Mouse (Mus musculus) heart, postnatal 0 days (tissue): ENCODE results near the gene Synm. TPM values are rescaled to one million over a fixed set of nuclear protein-coding genes. Genes with fewer than 3 reads are reported as not detected.
A peak's percentile ranks its signal among the peaks of the same experiment; 100 is the strongest.

ENCODE experiments used
- ATAC-seq: fragments of 200-750 bp; cut with Nextera tagmentation; 2 replicates; pipeline ENCODE4 v1.8.0; 2017; ENCODE audit warnings: low read depth, moderate number of reproducible peaks, moderate library complexity; ENCODE audit not compliant: insufficient read depth
- DNase-seq: peaks from one replicate; pipeline ENCODE4 v3.0.0-alpha.2; 2016; ENCODE audit warnings: low spot score
- H3K27ac ChIP-seq: fragments of 300-500 bp; sonication (generic); 2 replicates; pipeline ENCODE4 v1.5.1; 2014; ENCODE audit warnings: low read depth, mild to moderate bottlenecking
- H3K27me3 ChIP-seq: fragments of 300-500 bp; sonication (generic); 2 replicates; pipeline ENCODE4 v1.6.1; 2014; ENCODE audit warnings: low read length, mixed read lengths; ENCODE audit not compliant: control insufficient read depth, insufficient read depth
- H3K36me3 ChIP-seq: fragments of 300-500 bp; sonication (generic); replicated peaks from 2 replicates; pipeline ENCODE4 v1.6.1; 2014; ENCODE audit warnings: low read length, mixed read lengths; ENCODE audit not compliant: control insufficient read depth, insufficient read depth
- H3K4me1 ChIP-seq: fragments of 300-500 bp; sonication (generic); 2 replicates; pipeline ENCODE4 v1.6.1; 2014; ENCODE audit warnings: antibody characterized with exemption; ENCODE audit not compliant: control insufficient read depth, insufficient read depth
- H3K4me2 ChIP-seq: fragments of 300-500 bp; sonication (generic); 2 replicates; pipeline ENCODE4 v1.6.1; 2014; ENCODE audit warnings: low read depth, mild to moderate bottlenecking, low read length, moderate library complexity
- H3K4me3 ChIP-seq: fragments of 300-500 bp; sonication (generic); 2 replicates; pipeline ENCODE4 v1.5.1; 2014; ENCODE audit warnings: low read depth, low read length
- H3K9ac ChIP-seq: fragments of 300-500 bp; sonication (generic); replicated peaks from 2 replicates; pipeline ENCODE4 v1.6.1; 2014; ENCODE audit warnings: low read depth, low read length, mixed read lengths
- H3K9me3 ChIP-seq: fragments of 300-500 bp; sonication (generic); replicated peaks from 2 replicates; pipeline ENCODE4 v1.6.1; 2016; ENCODE audit warnings: low read length; ENCODE audit not compliant: control insufficient read depth
- CTCF ChIP-seq: IDR thresholded peaks from 2 replicates; pipeline ENCODE4 v1.5.1; 2016; ENCODE audit warnings: antibody characterized with exemption, control low read depth, low read depth
- EP300 ChIP-seq: IDR thresholded peaks from 2 replicates; pipeline ENCODE4 v1.6.1; 2016; ENCODE audit warnings: antibody characterized with exemption, low read depth
- WGBS: fragments of 180-500 bp; shearing (Covaris S2); extraction: QIAGEN DNeasy Blood & Tissue Kit; methylation state at CpG from one replicate; pipeline ENCODE4 v1.1.7; 2014; 5-methylcytosine and 5-hydroxymethylcytosine counted together
- polyA plus RNA-seq: library from polyadenylated mRNA; unstranded; fragments of >200 nt; fragmentation: Nextera tagmentation; extraction: Ambion mirVana; gene quantifications from 2 replicates; pipeline ENCODE4 v1.2.1, GENCODE M21; 2015
- total RNA-seq: library from RNA; depleted of rRNA; stranded (reverse); fragments of >200 nt; gene quantifications from 2 replicates; pipeline ENCODE4 v1.2.3, GENCODE M21; 2014; ENCODE audit warnings: low replicate concordance; rRNA removed

Synm gene
- total RNA-seq, result 0.43 and 17.2 TPM in 2 replicates
- polyA plus RNA-seq, result 1.1 and 1.5 TPM in 2 replicates

DNA sequence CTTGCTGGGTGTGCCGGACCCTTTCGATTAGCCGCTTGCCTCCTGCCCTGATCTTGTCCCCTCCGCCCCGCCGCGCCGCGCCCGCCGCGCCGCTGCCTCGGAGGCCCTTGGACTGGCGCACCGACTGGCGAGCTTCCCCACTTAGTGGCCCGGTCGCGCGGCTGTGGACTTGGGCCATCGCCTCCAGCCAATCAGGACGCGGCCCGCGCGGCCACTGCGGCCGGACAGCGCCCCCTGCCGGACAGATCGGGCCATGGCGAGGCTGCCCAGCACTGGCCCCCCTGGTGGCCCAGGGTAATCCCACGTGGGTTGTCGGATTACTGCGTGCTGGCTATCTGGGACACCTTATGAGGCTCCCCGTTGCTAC is at the start of gene Synm:
Gene Synm (minus strand): TSS at position 114 of the 367 bp plus-strand sequence.
- WGBS, result under 1% methylated on average over 37 of the region's 37 CpGs
- TF ChIP-seq EP300 (no peak), CTCF (peak; percentile 96)
- DNase-seq (peak; percentile 78), ATAC-seq (peak; percentile 92)
- peaks cover 6% of the 10 kb centered on the region for H3K4me1 ChIP-seq
- no peaks in the 10 kb centered on the region for H3K9me3 ChIP-seq
- H3K27me3 ChIP-seq, result peaks cover 24% of the 10 kb centered on the region
- H3K27ac ChIP-seq, result no peak within 1 kb of the TSS
- H3K9ac ChIP-seq, result peak within 1 kb of the TSS; percentile 36; the same call in 1 of the 2 replicates
- peak within 1 kb of the TSS; percentile 50 for H3K4me3 ChIP-seq
- H3K36me3 ChIP-seq, result no peaks in the 10 kb centered on the region
- peak within 1 kb of the TSS; percentile 91 for H3K4me2 ChIP-seq

DNA sequence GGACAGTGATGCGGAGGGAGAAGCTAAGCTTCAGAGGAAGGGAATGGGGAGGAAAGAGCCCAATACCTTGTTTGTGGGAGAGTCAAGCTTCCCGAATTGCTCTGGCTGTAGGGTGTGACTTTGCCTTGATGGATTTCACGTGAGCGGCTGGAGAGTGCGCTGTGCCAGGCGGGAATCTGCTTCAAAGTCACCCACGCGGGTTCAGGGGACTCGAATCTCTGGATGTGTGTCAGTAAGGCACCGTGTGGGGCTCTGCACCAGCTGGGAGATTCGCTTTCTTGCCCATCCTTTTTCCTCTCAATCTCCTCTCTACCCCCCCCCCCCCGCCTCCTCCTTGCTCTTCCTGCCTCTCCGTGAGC is 44.3 kb upstream of the Synm start:
- H3K27me3 ChIP-seq, result no peaks in the 10 kb centered on the region
- H3K4me3 ChIP-seq, result peak overlapping the region; percentile 33
- H3K4me1 ChIP-seq, result peaks cover 7% of the 10 kb centered on the region
- no peaks in the 10 kb centered on the region for H3K36me3 ChIP-seq
- no peak for TF ChIP-seq EP300
- no peak for TF ChIP-seq CTCF
- no peak overlapping the region for H3K27ac ChIP-seq
- DNase-seq (no peak), ATAC-seq (no peak)
- H3K9ac ChIP-seq, result no peak overlapping the region; the same call in 1 of the 2 replicates
- 13% methylated on average over 12 of the region's 13 CpGs for WGBS
- H3K4me2 ChIP-seq, result peak overlapping the region; percentile 57
- H3K9me3 ChIP-seq, result no peaks in the 10 kb centered on the region

DNA sequence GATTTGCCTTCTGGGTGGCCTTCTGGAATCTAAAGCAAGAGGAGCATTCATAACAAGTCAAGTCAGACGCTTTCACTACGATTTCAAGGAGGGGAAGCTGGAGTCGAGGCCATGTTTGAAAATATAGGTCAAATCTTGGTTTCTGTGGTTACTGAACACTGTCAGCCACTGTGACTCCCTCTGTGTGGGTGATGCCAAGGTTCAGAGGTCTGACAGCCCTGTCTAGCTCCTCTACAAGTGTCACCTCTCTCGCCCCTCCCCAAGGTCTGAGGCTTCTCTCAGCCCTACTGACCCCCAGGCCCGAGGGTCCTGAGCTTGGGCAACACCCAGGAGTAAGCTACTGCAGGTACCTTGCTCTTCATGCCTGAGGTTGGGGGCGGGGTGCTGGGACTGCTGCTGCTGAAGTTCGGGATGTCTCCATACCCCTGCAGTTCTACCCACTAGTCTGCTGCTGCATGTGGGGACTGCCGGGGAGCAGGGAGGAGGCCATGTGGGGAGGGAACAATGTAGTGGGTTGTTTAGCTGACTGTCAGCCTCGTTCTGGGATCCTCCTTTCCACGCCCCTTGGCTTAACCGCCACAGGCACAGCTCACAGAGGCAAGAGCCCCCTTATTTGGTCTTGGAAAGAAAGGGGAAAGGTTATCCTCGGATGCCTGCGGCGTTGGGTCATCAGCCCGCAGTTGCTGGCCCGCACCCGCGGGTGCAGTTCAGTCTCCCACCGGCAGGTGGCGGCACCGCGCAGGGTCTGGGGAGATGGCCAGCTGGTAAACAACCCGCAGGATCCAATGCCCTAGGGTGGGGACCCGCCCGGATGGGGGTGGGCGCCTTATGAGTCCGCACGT is 43.7 kb upstream of the Synm start:
- H3K27ac ChIP-seq, result peak overlapping the region; percentile 53
- WGBS, result 12% methylated on average over 28 of the region's 28 CpGs
- H3K4me1 ChIP-seq, result peaks cover 7% of the 10 kb centered on the region
- DNase-seq (peak; percentile 79), ATAC-seq (peak; percentile 91)
- no peaks in the 10 kb centered on the region for H3K27me3 ChIP-seq
- H3K9me3 ChIP-seq, result no peaks in the 10 kb centered on the region
- TF ChIP-seq CTCF (peak; percentile 97), EP300 (0 out of 2 replicates have a peak, but pooled peaks have one; percentile 7)
- no peaks in the 10 kb centered on the region for H3K36me3 ChIP-seq
- H3K9ac ChIP-seq, result peak overlapping the region; percentile 47
- peak overlapping the region; percentile 33 for H3K4me3 ChIP-seq
- peak overlapping the region; percentile 57 for H3K4me2 ChIP-seq

DNA sequence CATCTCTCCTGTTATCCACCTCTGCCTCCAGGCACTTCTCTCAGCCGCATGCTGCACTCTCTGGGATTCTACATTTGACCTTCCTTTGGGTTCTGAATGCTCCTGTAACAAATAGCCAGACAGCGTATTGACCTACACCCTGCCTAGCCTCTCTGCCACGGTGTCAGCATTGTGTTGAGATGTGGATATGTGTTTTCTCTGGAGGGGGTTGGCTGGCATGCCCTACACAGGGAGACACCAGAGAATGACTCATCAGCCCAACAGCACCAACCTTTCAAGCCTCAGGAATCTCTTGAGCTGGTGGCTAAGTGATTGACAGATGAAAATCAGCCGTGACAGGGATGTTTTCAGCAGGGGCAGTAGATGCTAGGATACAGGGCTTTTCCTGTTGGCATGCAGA is 41.5 kb upstream of the Synm start:
- Histone ChIP-seq H3K36me3 (no peaks in the 10 kb centered on the region), H3K27me3 (no peaks in the 10 kb centered on the region), H3K27ac (no peak overlapping the region), H3K4me3 (no peak overlapping the region), H3K9ac (no peak overlapping the region), H3K9me3 (no peaks in the 10 kb centered on the region), H3K4me2 (no peak overlapping the region), H3K4me1 (peaks cover 7% of the 10 kb centered on the region)
- no peak for ATAC-seq
- WGBS, result 41% methylated on average over 4 of the region's 4 CpGs
- DNase-seq, result no peak
- no peak for TF ChIP-seq EP300
- TF ChIP-seq CTCF, result no peak

DNA sequence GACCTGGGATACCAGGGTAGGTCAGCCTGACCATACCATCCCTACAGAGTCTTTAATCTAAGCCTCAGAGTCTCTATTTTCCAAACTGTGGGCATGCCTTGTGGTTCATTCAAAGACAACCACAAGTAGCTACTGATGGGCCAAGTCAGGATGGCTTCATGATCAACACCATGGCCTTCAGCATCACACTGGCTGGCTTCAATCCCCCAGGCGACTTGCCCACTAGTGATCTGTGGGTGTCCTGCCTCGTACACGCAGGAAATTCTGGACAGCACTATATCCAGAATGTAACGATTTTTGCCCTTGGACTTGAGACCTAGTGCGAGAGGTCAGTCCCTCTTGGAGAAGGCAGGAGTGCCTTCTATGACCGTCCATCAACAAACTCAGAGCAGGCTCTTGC is 41.0 kb upstream of the Synm start:
- no peak overlapping the region for H3K9ac ChIP-seq
- H3K4me1 ChIP-seq, result peaks cover 7% of the 10 kb centered on the region
- H3K27me3 ChIP-seq, result no peaks in the 10 kb centered on the region
- no peaks in the 10 kb centered on the region for H3K9me3 ChIP-seq
- no peaks in the 10 kb centered on the region for H3K36me3 ChIP-seq
- no peak overlapping the region for H3K4me2 ChIP-seq
- H3K4me3 ChIP-seq, result no peak overlapping the region
- DNase-seq, result no peak
- TF ChIP-seq EP300 (no peak), CTCF (no peak)
- ATAC-seq, result no peak
- WGBS, result 81% methylated on average over 6 of the region's 6 CpGs
- no peak overlapping the region for H3K27ac ChIP-seq

DNA sequence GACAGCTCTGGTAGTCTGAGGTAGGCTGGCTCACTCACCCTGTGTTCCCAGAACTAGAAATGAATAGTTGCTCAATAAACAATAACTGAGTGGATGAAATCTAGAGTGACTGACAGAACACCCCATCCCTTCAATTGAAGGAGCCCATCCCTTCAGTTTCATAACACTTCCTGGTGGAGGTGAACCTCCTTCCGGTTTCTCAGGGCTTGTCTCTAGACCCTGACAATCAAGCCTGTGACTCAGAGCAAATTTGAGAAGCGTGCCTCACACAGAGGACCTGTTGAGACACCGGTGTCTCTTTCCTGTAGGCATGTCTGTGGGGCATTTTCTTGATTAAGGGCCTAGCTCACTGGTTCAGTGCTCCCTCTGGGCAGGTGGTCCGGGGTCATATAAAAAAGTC is 38.9 kb upstream of the Synm start:
- Histone ChIP-seq H3K4me3 (no peak overlapping the region), H3K27ac (no peak overlapping the region), H3K36me3 (no peaks in the 10 kb centered on the region), H3K27me3 (no peaks in the 10 kb centered on the region), H3K4me1 (peaks cover 7% of the 10 kb centered on the region), H3K9me3 (no peaks in the 10 kb centered on the region), H3K9ac (no peak overlapping the region), H3K4me2 (no peak overlapping the region)
- TF ChIP-seq EP300, result no peak
- TF ChIP-seq CTCF, result no peak
- 84% methylated on average over 4 of the region's 4 CpGs for whole genome bisulfite sequencing
- DNase-seq (no peak), ATAC-seq (no peak)
